Mouse (Mus musculus) limb, embryonic 11.5 days (tissue): Measurements from ENCODE around the gene Ccdc103. TPM values are rescaled to one million over a fixed set of nuclear protein-coding genes. Genes with fewer than 3 reads are reported as not detected.

Source experiments
- ATAC-seq: fragments of 200-750 bp; cut with Nextera tagmentation; 2 replicates; pipeline ENCODE4 v1.8.0; 2017; ENCODE audit warnings: low read depth; ENCODE audit not compliant: insufficient number of reproducible peaks, low FRiP score, low TSS enrichment
- DNase-seq: peaks from one replicate; pipeline ENCODE4 v3.0.0-alpha.2; 2015; ENCODE audit warnings: low spot score
- H3K27ac ChIP-seq: fragments of 300-500 bp; sonication (generic); replicated peaks from 2 replicates; pipeline ENCODE4 v1.5.1; 2014; ENCODE audit warnings: low read depth, mild to moderate bottlenecking, low read length
- H3K27me3 ChIP-seq: fragments of 300-500 bp; sonication (generic); 2 replicates; pipeline ENCODE4 v1.6.1; 2014; ENCODE audit warnings: mild to moderate bottlenecking, low read length, mixed read lengths; ENCODE audit not compliant: control insufficient read depth, insufficient read depth
- H3K36me3 ChIP-seq: fragments of 300-500 bp; sonication (generic); 2 replicates; pipeline ENCODE4 v1.6.1; 2014; ENCODE audit warnings: mild to moderate bottlenecking, low read length, moderate library complexity, mixed read lengths; ENCODE audit not compliant: control insufficient read depth, insufficient read depth
- H3K4me1 ChIP-seq: fragments of 300-500 bp; sonication (generic); 2 replicates; pipeline ENCODE4 v1.6.1; 2014; ENCODE audit warnings: low read length, mixed read lengths; ENCODE audit not compliant: control insufficient read depth, insufficient read depth
- H3K4me2 ChIP-seq: fragments of 300-500 bp; sonication (generic); 2 replicates; pipeline ENCODE4 v1.6.1; 2014; ENCODE audit warnings: low read depth, mild to moderate bottlenecking, moderate library complexity; ENCODE audit not compliant: severe bottlenecking
- H3K4me3 ChIP-seq: fragments of 300-500 bp; sonication (generic); 2 replicates; pipeline ENCODE4 v1.5.1; 2014; ENCODE audit warnings: low read depth, low read length
- H3K9ac ChIP-seq: fragments of 300-500 bp; sonication (generic); 2 replicates; pipeline ENCODE4 v1.6.1; 2014; ENCODE audit warnings: mild to moderate bottlenecking, low read length
- H3K9me3 ChIP-seq: fragments of 300-500 bp; sonication (generic); 2 replicates; pipeline ENCODE4 v1.6.1; 2016; ENCODE audit warnings: low read length; ENCODE audit not compliant: control insufficient read depth
- WGBS: fragments of 180-500 bp; shearing (Covaris S2); extraction: QIAGEN DNeasy Blood & Tissue Kit; methylation state at CpG from one replicate; pipeline ENCODE4 v1.1.7; 2014; 5-methylcytosine and 5-hydroxymethylcytosine counted together
- polyA plus RNA-seq: library from polyadenylated mRNA; unstranded; fragments of >200 nt; fragmentation: Nextera tagmentation; extraction: Ambion mirVana; gene quantifications from 2 replicates; pipeline ENCODE4 v1.2.1, GENCODE M21; 2014

Gene Ccdc103
- 0.99 and 1.4 TPM in 2 replicates for polyA plus RNA-seq

DNA sequence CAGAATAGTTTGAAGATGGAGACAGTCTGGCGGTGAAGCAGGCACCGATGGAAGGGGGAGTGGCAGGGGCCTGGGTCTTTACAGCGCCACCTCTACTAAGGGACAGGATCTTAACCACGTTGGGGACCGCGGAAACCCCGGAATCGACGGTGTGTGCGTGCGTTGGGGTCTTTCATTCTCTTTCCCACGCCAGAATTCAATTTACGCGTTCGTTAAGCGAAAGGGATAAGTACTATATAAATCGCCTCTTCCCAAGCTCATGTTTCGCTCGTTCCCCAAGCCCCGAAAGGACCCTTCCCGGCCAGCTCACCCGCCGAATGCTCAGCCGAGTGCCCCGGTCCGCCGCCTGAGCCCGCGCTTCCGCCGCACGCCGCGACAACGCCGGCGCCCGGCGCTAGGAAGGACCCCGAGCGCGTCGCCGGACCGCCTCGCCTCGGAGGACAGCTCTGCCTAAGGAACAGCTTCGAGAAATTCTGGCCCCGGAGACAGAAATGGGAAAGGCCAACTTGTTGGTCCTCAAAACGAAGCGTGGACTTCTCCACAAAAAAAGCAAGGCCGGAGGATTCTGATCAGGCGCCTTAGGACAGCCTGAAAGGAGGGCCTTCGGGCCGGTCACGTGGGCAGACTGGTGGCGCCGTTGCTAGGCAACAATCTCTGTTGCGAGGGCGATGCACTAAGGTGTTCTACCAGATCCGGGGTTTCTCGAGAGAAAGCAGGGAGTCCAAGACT is at the start of gene Ccdc103, which contains the start of gene Eftud2:
TSS of gene Ccdc103 (plus strand) at position 620 of the 729 bp plus-strand sequence.
TSS of gene Eftud2 (minus strand) at position 401 of the 729 bp plus-strand sequence.
- under 1% methylated on average over 62 of the region's 62 CpGs for WGBS

DNA sequence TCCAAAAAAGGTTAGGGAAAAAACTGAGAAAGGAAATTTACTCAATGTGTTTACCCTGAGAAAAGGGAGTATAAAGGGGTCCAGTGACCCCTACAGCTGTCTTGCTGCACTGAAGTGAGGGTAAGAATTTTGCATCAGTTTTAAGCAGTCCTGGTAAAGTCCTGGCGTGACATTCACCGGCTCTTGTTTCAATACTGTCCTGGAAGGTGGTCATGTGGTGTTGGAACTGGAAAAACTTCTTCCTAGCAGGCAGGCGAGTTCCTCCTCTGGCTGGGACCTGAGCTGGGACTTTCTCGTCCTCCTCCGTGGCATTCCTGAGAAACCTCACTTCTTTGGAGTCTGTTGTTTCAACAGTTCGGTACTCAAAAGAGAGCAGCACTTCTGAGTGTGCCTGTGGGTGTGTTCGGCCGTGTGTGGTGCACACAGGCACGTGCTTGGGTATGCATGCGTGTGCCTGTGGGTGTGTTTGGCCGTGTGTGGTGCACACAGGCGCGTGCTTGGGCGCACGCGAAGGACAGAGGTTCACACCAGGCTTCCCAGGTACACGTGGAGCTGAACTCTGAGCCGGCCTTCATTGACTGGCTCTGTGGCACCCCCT is 48.2 kb upstream of the Ccdc103 start:
- DNase-seq (no peak), ATAC-seq (no peak)
- Histone ChIP-seq H3K9me3 (no peaks in the 10 kb centered on the region), H3K36me3 (peaks cover 8% of the 10 kb centered on the region; the same call in 1 of the 2 replicates), H3K4me3 (no peak overlapping the region), H3K4me1 (no peaks in the 10 kb centered on the region), H3K27ac (no peak overlapping the region), H3K27me3 (no peaks in the 10 kb centered on the region), H3K9ac (no peak overlapping the region), H3K4me2 (no peak overlapping the region)
- 71% methylated on average over 18 of the region's 18 CpGs for WGBS

More for the DNA sequence above, at the start of gene Ccdc103, which contains the start of gene Eftud2:
- Histone ChIP-seq H3K9me3 (no peaks in the 10 kb centered on the region), H3K36me3 (peaks cover 2% of the 10 kb centered on the region; the same call in 1 of the 2 replicates), H3K4me2 (peak within 1 kb of the TSS; percentile 68), H3K9ac (peak within 1 kb of the TSS; percentile 83), H3K4me1 (peaks cover 5% of the 10 kb centered on the region; the same call in 1 of the 2 replicates), H3K4me3 (peak within 1 kb of the TSS; percentile 80), H3K27ac (peak within 1 kb of the TSS; percentile 79), H3K27me3 (no peaks in the 10 kb centered on the region)
- ATAC-seq (peak; percentile 86), DNase-seq (peak; percentile 96)

DNA sequence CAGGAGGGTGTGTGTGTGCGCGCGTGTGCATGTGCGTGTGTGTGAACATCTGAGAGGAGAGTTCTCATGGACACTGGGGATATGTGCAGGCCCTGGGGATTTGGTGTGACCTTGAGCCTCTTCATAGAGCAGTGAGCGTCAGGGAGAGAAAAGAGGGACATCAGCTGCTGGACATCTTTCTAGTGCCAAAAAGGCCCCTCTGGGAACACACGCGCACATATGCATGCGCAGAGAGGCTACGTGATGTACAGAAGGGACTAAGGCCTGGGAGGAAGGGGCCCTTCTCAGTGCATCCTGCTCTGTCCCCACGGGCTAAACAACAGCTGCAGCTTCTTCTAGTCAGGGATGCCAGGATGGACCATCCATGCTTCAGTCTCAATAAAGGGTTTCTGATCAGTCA is 46.8 kb upstream of the Ccdc103 start:
- Histone ChIP-seq H3K9ac (0 out of 2 replicates have a peak overlapping the region, but pooled peaks have one; percentile 7), H3K4me2 (no peak overlapping the region), H3K4me1 (no peaks in the 10 kb centered on the region), H3K36me3 (peaks cover 10% of the 10 kb centered on the region; the same call in 1 of the 2 replicates), H3K27me3 (no peaks in the 10 kb centered on the region), H3K27ac (no peak overlapping the region), H3K4me3 (no peak overlapping the region), H3K9me3 (no peaks in the 10 kb centered on the region)
- ATAC-seq (no peak), DNase-seq (no peak)
- WGBS, result 91% methylated on average over 10 of the region's 10 CpGs

DNA sequence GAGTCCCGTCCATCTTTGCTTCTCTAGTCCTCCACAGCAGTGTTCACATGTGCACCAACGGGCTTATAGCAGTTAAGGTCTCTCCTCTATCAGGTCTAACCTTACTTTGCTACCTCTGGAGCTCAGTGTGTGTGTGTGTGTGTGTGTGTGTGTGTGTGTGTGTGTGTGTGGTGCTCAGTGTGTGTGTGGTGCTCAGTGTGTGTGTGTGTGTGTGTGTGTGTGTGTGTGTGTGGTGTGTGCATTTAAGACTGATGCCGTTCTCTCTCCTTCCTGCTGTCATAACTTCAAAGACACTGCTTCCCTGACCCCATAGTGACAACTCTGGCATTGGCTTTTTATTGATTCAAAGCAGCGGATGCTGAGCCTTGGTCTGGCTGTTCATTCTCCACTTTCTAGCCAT is 45.5 kb upstream of the Ccdc103 start, which contains the start of gene Higd1b:
TSS of gene Higd1b (plus strand) at position 301 of the 400 bp plus-strand sequence.
- DNase-seq (no peak), ATAC-seq (no peak)
- Histone ChIP-seq H3K36me3 (peaks cover 20% of the 10 kb centered on the region; the same call in 1 of the 2 replicates), H3K4me1 (no peaks in the 10 kb centered on the region), H3K9ac (no peak within 1 kb of the TSS), H3K27me3 (no peaks in the 10 kb centered on the region), H3K4me3 (no peak within 1 kb of the TSS), H3K4me2 (no peak within 1 kb of the TSS), H3K27ac (no peak within 1 kb of the TSS), H3K9me3 (no peaks in the 10 kb centered on the region)
- WGBS, result 72% methylated on average over 4 of the region's 4 CpGs

DNA sequence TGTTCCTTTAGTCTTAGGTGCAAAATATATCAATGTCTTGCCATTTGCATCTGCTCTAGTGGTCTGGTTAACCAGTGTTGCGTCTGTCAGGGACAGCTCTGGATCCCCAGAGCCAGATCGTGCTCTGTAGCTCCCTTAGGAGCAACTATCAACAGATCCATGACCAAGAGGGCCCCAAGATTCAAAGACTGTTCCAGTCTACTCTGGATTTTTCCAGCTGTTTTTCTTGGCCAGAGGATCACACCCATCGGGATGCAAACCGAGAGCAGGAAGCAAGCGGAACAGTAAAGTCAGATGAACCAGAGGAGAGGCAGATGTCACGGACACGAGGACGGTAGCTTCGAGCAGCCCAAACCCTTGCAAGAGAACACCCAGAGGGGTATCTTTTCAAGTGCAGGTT is 44.9 kb upstream of the Ccdc103 start:
- H3K36me3 ChIP-seq, result peaks cover 23% of the 10 kb centered on the region
- H3K4me3 ChIP-seq, result no peak overlapping the region
- H3K4me2 ChIP-seq, result no peak overlapping the region
- DNase-seq, result no peak
- WGBS, result 86% methylated on average over 9 of the region's 9 CpGs
- H3K27me3 ChIP-seq, result no peaks in the 10 kb centered on the region
- H3K9me3 ChIP-seq, result no peaks in the 10 kb centered on the region
- ATAC-seq, result no peak
- H3K27ac ChIP-seq, result no peak overlapping the region
- H3K4me1 ChIP-seq, result no peaks in the 10 kb centered on the region
- H3K9ac ChIP-seq, result no peak overlapping the region

DNA sequence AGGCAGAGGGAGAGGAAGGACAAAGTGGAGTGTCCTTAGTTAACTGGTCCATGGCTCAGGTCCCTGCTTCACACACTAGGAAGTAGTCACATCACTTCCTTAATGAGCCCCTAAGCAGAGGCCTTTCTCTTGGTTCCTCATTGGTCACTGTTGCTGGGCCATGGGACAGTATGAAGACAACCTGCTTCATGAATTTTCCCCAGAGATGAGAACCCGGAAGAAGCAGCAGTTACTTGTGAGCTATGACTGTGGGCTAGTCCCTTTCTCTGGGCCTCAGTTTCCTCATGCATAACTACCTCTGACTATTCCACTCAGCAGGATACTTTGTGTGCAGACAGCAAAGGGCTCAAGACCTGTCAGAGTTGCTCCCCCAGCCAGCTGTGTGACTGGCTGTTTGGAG is 43.6 kb upstream of the Ccdc103 start:
- no peaks in the 10 kb centered on the region for H3K27me3 ChIP-seq
- 100% methylated on average over 1 of the region's 1 CpGs for WGBS
- no peak overlapping the region for H3K9ac ChIP-seq
- H3K4me3 ChIP-seq, result no peak overlapping the region
- no peaks in the 10 kb centered on the region for H3K9me3 ChIP-seq
- DNase-seq, result no peak
- no peaks in the 10 kb centered on the region for H3K4me1 ChIP-seq
- H3K27ac ChIP-seq, result no peak overlapping the region
- H3K4me2 ChIP-seq, result no peak overlapping the region
- no peak for ATAC-seq
- H3K36me3 ChIP-seq, result peaks cover 24% of the 10 kb centered on the region

DNA sequence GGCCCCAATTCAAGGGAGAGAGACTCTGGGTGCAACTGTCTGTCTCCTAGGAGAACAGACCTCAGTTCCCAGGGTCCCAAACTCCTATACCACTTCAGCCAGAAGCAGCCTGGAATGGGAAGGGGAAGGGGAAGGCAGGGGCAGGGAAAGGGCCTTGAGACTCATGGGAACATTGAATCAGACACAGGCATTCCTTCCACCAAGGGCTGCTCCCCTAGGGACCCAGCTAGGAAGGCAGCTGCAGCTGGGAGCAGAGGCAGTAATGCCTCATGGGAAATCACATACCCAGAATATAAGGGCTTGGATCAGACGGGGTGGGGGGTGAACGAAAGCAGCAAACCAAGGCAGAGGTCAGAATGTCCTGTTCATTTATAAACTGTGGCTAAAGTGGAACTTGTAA is 42.9 kb upstream of the Ccdc103 start:
- DNase-seq (no peak), ATAC-seq (no peak)
- H3K9ac ChIP-seq, result no peak overlapping the region
- H3K4me2 ChIP-seq, result no peak overlapping the region
- H3K4me1 ChIP-seq, result no peaks in the 10 kb centered on the region
- no peaks in the 10 kb centered on the region for H3K9me3 ChIP-seq
- 89% methylated on average over 2 of the region's 2 CpGs for WGBS
- H3K27ac ChIP-seq, result no peak overlapping the region
- H3K36me3 ChIP-seq, result peaks cover 27% of the 10 kb centered on the region
- H3K4me3 ChIP-seq, result no peak overlapping the region
- H3K27me3 ChIP-seq, result no peaks in the 10 kb centered on the region

DNA sequence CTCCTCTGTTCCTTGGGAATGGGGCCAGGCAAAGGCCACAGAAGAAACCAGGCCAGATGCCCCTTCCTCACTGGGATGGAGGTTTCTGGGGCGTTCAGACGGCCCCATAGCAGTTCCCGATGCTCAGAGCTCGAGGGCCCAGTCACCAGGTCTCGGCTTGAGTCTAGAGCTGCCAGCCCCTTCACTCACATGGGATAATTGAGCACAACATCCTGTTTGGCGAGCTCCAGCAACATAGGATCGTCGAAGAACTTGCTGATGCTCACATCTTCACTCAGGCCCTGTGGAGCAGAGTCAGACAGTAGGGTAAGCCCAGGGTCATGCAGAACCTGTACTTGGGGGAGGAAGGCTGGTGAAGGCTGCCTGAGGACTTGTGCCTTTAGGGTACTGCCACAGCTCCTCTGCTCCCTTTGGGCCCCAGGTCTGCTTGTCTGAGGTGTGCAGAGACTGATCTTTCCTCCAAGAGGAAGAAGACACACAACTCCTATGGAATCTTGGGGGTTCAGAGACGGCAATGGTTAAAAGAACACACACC is 42.3 kb upstream of the Ccdc103 start:
- Histone ChIP-seq H3K4me2 (no peak overlapping the region), H3K4me3 (no peak overlapping the region), H3K9me3 (no peaks in the 10 kb centered on the region), H3K9ac (no peak overlapping the region), H3K27me3 (no peaks in the 10 kb centered on the region), H3K27ac (no peak overlapping the region), H3K36me3 (peaks cover 28% of the 10 kb centered on the region), H3K4me1 (no peaks in the 10 kb centered on the region)
- DNase-seq, result no peak
- WGBS, result 92% methylated on average over 9 of the region's 9 CpGs
- ATAC-seq, result no peak
